Mouse (Mus musculus): ENCODE measurements around the gene Prkag2.
A peak's percentile ranks its signal among the peaks of the same experiment; 100 is the strongest.

Gene Prkag2

GRCm38 (mm10) chr5:25100516-25101125, at the start of gene Prkag2:
Gene Prkag2, minus strand, starts transcription at chr5:25100642.
- DNase-seq, result peak; percentile 52

- DNase-seq, result no peak
Observed at GRCm38 (mm10) chr5:25149331-25149965, 49.0 kb upstream of the Prkag2 start.

- DNase-seq, result no peak
Observed at GRCm38 (mm10) chr5:25146705-25147104, 46.3 kb upstream of the Prkag2 start.

GRCm38 (mm10) chr5:25127865-25128264, 27.4 kb upstream of the Prkag2 start:
- no peak for DNase-seq

DNA sequence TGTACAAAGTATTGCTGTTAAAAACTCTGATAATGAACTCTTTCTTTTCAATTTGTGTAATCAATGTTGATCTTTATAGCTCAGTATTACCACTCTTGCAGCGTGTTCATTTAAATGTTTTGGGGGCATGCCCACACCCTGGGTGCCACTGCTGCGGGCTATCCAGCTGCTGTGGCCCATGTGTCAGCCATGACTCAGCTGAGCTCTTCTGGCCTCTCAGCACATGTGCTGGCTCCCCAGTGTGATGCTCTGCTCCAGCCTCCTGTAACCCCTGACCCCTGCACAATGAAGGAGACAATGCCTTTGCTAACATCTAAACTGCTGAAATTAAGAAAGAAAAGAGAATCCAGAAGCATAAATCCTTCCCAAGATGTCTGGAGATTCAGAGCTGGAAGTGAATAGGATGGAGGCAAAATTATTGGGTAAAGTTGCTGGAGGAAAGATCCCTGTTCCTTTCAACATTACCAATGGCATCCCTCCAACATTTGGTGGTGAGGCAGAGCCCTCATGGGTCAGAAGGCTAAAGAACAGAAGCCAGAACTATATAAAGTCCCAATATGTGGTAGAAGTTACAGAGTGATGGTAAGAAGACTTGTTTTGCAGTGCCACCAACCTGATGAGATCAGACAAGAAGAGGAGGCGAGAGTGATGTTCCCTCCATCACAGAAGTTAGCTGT, 25.6 kb upstream of the Prkag2 start:
- DNase-seq, result no peak

DNA sequence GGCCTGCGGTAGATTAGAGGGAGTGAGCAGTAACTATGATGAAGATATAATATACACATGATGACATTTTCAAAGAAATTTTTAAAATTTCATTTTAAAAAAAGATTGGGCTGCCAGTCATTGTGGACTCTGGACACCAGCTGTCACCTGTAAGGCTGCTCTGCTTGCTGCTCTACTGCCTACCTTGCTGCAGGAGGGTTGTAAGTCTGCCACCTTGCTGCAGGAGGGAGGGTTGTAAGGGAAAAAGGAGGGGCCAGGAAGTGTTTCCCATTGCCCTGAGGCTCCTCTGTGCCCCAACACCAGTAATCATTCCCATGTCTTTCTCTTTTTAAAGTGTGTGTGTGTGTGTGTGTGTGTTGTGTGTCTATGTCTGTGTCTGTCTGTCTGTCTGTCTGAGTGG, 22.1 kb upstream of the Prkag2 start:
- DNase-seq, result no peak

- no peak for DNase-seq
Observed at GRCm38 (mm10) chr5:25119148-25119547, 18.7 kb upstream of the Prkag2 start.

- no peak for DNase-seq
Observed at GRCm38 (mm10) chr5:25115997-25116396, 15.6 kb upstream of the Prkag2 start.

GRCm38 (mm10) chr5:25115216-25115615, 14.8 kb upstream of the Prkag2 start:
- no peak for DNase-seq

DNA sequence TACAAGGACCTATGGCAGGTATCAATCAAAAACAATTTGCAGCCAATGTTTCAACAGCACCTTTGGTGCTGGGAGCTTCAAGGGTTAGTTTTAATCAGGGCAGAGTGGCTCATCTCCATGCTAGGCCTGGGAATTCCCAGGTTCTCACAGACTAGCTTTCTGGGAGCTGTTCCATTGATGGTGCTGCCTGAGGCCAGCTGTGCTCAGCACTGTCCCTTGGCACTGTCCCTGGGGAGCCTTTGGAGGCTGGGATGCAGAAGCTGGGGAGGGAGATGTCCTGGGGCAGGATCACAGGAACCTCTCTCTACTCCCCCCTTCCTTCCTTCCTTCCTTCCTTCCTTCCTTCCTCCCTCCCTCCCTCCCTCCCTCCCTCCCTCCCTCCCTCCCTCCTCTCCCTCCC, 13.7 kb upstream of the Prkag2 start:
- DNase-seq, result no peak

DNA sequence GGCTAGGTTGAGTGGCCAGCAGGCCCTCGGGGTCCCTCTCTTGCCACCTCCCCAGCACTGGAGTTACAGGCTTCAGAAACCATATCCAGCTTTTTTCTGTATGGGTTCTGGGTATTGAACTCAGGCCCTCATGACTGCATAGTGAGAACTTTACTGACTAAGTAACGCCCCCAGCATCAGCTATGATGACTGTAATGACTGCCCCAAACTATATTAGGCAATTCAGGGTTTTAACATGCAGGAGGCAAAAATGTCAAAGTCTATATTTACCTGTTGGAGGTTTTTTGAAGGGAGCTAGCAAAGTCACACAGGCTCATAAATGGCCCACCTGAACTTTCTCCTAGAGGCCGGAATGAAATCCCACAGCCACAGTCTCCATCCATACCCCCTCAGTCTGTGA, 9.9 kb upstream of the Prkag2 start:
- no peak for DNase-seq

DNA sequence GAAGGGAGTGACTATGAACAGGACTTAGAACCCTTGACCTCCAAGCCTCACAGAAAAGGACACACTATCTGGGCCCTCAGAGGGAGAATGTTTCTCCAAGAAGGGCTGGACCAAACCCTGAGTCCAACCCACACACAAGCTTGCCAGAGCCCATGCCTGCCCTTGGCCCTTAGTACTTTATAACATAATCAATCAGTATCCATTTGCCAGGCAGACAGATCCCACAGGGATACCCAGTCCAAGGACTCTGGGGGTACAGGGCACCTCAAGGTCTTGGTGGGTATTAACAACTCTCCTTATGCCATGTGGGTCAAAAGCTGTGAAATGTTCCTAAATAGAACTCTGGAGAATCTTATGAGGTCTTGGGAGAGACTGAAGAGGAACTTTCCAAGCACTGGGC, 5.3 kb upstream of the Prkag2 start:
- no peak for DNase-seq

- DNase-seq, result peak; percentile 46
Observed at GRCm38 (mm10) chr5:25101126-25101523, 683 bp upstream of the Prkag2 start.

- no peak for DNase-seq
Observed at GRCm38 (mm10) chr5:25100157-25100515, 306 bp downstream of the Prkag2 start.

- DNase-seq, result peak; percentile 53
Observed at GRCm38 (mm10) chr5:25099367-25100156, 880 bp downstream of the Prkag2 start.

GRCm38 (mm10) chr5:25097891-25098290, 2.6 kb downstream of the Prkag2 start:
- no peak for DNase-seq

DNA sequence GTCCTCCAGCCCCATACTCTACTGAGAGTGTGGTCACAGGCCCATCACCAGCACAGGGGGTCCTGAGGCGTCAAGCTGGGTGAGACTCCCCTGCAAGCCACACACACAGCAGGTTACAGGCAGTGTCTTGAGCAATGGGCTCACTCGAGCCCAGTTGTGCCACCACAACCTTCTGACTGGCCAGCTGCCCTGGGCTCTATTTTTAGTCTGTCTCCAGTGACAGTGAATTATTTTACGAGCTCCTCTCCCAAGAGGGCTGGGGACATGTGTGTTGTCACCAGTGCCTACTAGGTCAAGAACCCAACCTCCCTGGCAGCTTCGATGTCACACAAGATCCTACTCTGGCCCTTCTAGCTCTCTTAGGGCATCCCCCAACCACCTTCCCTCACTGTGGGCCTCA, 4.0 kb downstream of the Prkag2 start:
- no peak for DNase-seq

DNA sequence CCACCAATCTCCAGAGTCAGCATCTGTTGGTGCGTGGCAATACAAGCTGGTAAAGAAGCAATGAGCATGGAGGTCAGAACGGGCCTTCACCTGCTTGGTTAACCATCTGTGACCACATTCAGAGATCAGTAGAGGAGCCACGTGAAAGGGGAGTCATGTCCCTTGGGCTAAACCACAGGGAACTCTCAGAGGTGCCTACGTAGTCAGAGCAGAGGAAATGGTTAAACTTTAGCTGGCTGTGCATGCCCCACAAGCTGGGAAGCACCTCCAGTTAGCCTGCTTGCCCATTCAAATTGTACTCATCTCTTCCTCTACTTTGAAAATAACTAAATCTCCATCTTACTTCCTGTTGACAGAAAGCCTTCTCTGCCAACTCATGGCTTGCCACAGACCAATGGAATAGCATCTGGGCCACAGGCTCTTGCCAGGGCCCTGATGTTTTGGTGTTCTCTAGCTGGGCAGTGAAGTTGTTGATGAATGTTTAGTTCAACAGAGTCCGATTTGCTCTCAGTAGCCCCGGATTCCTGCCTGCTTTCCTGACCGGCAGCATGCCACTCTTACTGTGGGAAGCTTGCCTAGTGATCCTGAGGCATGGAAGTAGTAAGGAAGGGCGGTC, 7.7 kb downstream of the Prkag2 start:
- no peak for DNase-seq

DNA sequence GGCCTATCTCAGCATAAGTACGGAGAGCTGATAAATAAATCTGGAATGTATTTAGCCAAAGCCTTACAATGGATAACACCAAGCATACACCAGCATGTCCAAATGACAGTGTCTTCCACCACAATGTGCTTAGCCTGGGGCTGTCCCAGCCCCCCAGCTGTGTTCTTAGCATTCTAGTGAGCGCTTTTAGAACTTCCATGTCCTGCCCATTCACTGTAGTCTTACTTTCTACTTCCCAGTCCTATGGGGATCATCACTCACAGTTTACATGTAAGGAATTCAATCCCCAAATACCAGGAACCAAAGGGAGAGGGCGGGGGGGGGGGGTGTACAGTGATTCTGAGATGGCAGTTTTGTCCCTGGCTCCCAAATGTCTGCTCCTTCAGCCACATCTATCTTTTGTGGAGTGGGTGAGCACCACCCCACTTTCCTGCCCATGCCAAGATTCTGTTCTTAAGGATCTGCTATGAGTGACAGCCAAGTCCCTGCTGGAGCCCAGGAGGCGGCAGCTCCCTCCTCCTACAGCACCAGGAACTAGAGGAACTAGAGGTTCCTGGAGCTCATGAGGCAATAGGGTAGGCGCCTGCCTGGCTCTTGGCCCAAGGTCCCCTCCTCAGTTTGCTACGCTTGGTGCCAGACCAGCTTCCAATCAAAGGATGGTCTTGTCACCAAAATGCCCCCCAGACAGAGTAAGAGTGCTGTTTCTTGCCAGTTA, 11.0 kb downstream of the Prkag2 start:
- no peak for DNase-seq

DNA sequence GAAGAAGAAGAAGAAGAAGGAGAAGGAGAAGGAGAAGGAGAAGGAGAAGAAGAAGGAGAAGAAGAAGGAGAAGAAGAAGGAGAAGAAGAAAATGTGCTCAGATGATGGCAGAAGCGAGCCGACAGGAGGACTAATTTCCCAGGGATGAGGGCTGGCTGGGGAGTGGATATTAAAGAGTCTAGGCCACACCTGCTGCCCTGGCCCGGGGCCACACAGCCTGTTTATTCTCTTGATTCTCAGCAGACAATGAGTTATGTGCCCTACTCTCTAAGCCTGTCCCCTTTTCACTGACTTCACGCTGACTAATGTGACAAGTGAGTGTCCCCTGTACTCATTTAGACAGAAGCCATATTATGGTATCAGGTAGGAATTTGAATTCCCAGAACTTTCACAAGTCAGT, 11.8 kb downstream of the Prkag2 start:
- peak; percentile 77 for DNase-seq

DNA sequence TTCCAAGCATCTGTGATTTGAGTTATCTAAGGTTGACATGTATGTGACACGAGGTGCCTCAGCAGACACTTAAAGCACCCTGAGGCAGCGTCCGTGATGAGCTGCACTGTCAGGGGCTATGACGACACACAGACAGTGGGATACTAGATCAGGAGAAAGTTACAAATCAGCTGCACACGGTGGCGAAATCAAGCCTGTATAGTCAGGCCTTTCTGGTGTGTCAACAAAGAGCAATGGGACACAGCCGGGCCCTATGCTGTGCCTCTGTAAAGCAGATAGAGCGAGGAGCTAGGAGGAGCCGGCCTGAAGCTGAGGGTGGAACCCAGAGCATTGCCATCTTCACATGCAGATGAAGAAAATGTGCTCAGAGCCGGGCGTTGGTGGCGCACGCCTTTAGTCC, 12.3 kb downstream of the Prkag2 start:
- no peak for DNase-seq

DNA sequence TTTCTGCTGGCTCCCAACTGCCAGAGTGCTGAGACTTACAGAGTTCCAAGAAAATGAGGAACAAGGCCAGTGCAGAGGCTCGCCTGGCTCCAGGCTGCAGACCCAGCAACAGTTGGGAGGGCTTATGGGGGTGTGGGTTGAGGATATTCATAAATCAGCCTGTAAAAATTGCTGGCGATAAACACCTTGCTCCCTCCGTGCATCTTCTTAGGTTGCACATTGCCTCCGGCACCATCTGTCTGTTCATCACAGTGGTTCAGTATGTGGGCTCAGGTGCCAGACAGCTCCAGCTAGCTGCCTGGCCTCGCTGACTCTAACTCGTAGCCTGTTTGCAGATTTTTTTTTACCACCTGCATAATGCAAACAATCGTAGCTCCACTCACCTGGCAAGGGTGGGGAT, 13.4 kb downstream of the Prkag2 start:
- DNase-seq, result peak; percentile 69

DNA sequence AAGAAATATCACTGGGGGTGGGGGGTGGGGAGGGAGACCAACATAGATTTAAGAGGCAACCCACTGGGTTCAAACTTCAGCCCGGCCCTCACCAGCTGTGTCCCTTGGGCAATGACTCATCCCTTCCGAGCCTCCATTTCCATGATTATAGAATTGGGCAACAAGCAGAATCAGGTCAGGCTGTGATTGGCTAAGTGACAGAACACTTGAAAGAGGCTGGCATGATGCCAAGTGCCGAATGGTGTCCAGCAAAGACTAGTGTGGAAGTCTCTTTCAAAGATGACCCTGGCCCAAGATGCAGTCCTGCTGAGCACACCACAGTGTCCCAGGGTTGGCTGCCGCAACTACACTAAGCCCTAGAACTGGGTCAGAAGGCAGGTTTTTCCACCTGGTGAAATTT, 14.2 kb downstream of the Prkag2 start:
- peak; percentile 83 for DNase-seq

Data from cerebellum, adult 9-10 months (tissue).